Mouse (Mus musculus) E14TG2a.4 (cell line): ENCODE measurements at regions not wholly inside any gene's neighbourhood (a gene's known extent, or its start where the extent isn't known, plus 50 kb on each side); places are given as distances from the start of the nearest gene placed in this dataset.

Experiments
- CTCF ChIP-seq: conservative IDR thresholded peaks from 2 replicates; pipeline ENCODE4 v1.5.1; 2014; ENCODE audit warnings: low read length
- NANOG ChIP-seq: IDR thresholded peaks from 2 replicates; pipeline ENCODE4 v1.6.1; 2014; ENCODE audit warnings: borderline replicate concordance, low read length, mixed read lengths
- POU5F1 ChIP-seq: IDR thresholded peaks from 2 replicates; pipeline ENCODE4 v1.6.1; 2014; ENCODE audit warnings: low read length, borderline replicate concordance

DNA sequence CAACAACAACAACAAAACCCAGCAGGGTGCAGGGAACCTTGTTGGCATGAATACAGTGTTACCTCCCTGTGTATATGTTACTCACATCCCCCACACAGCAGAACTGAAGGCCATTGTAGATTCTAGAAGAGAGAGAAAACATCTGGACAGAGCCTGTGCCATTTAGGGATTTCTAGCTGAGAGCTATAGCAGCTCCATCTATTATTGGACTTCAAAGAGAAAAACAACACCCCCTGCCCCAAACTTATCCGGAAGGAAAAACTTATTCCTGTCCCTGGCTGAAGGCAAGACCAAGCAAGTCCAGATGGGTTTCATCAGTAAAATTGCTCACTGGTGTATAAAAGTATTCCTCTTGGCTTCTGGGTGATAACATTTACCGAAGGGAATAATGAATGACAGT is 98.6 kb upstream of the St8sia2 start:
- no peak for TF ChIP-seq CTCF
- TF ChIP-seq POU5F1, result no peak
- no peak for TF ChIP-seq NANOG
